Mouse (Mus musculus): ENCODE measurements at regions not wholly inside any gene's neighbourhood (a gene's known extent, or its start where the extent isn't known, plus 50 kb on each side); places are given as distances from the start of the nearest gene placed in this dataset.

DNA sequence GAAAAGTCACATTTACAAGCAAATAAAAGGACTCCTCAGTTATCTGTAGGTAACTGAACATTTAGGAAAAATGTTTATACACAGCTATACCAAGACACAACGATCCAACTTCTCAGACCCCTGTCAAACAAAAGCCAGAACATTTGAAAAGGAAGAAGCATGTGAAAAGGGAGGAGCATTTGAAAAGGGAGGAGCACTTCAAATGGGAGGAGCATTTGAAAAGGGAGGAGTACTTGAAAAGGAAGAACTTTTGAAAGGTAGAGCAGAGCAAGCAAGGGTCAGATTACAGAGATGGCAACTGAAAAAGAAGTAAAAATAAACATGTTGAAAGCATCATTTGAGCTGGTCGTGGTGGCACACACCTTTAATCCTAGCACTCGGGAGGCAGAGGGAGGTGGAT lies 318.3 kb downstream of the Zfp706 start:
- no peak for TF ChIP-seq TAL1 (IDR thresholded peaks at IDR 0.05; ENCODE audit: low read length)
- no peak for TF ChIP-seq GATA1 (IDR thresholded peaks at IDR 0.05; ENCODE audit: low read length)
